Mouse (Mus musculus) monocyte, adult 5-6 weeks (primary cell): Measurements from ENCODE around the gene Gm5926. TPM values are rescaled to one million over a fixed set of nuclear protein-coding genes. Genes with fewer than 3 reads are reported as not detected.
"Not testable (repeated sequence)": the region's sequence is repeated elsewhere in the genome, so short reads cannot be mapped to it uniquely, and the experiment has no call there.

ENCODE experiments used
- ATAC-seq: fragments of 153-309, 156-312 bp; replicated peaks from 2 replicates; pipeline ENCODE4 v1.8.0; 2017; ENCODE audit warnings: mild to moderate bottlenecking; ENCODE audit not compliant: low TSS enrichment, insufficient number of reproducible peaks, severe bottlenecking, poor library complexity, low FRiP score
- total RNA-seq: library from RNA; stranded (forward); fragments of 200-1000, 200-491, 200-594 nt; gene quantifications from 3 replicates; pipeline ENCODE4 v1.2.3, GENCODE M21; 2017

Gene Gm5926
- total RNA-seq, result not detected in 3 replicates

DNA sequence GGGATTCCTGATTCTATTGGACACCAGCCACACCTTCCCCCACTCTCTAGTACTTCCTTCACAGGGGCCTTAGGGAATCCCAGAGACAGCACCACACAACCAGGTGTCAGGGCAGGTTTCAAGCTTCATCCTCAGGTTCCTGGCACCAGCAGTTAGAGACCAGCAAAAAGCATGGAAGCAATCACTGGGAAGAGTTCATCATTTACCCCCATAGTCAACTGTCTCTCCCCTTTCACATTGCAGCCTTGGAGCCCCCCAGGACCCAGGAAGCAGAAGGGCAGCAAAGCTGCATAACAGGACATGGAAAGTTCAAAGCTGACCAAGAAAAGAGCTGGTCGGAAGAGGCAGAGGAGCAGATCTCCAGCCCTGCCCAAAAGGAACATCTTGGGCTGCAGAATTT lies at the start of gene Gm5926:
TSS of gene Gm5926 (plus strand) at position 301 of the 400 bp plus-strand sequence.
- ATAC-seq, result not testable (repeated sequence)

DNA sequence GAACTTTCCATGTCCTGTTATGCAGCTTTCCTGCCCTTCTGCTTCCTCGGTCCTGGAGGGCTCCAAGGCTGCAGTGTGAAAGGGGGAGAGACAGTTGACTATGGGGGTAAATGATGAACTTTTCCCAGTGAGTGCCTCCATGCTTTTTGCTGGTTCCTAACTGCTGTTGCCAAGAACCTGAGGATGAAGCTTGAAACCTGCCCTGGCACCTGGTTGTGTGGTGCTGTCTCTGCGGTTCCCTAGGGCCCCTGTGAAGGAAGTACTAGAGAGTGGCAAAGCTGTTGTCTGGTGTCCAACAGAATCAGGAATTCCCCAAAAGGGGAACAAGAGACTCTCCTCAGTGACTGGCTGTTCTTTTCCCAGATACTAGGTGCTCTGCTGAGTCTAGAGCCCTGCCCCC lies 49.5 kb upstream of the Gm5926 start:
- ATAC-seq, result not testable (repeated sequence)

GRCm38 (mm10) chrX:32601425-32601824 lies 49.1 kb upstream of the Gm5926 start:
- ATAC-seq, result not testable (repeated sequence)

Other genes starting within 250 kb of the Gm5926 start
- gene Btbd35f1, start 90.7 kb upstream of the Gm5926 start, total RNA-seq, result not detected in 3 replicates
- not detected in 3 replicates for gene Btbd35f21, start 75.4 kb downstream of the Gm5926 start, total RNA-seq
- not detected in 3 replicates for gene Btbd35f30, start 243.9 kb downstream of the Gm5926 start, total RNA-seq